Mouse (Mus musculus) limb, embryonic 12.5 days (tissue): ENCODE results near the gene Olfr412. TPM values are rescaled to one million over a fixed set of nuclear protein-coding genes. Genes with fewer than 3 reads are reported as not detected.
A peak's percentile ranks its signal among the peaks of the same experiment; 100 is the strongest.

Experiments
- ATAC-seq: fragments of 200-750 bp; cut with Nextera tagmentation; 2 replicates; pipeline ENCODE4 v1.8.0; 2017; ENCODE audit warnings: low read depth, moderate TSS enrichment; ENCODE audit not compliant: insufficient number of reproducible peaks, insufficient read depth, low FRiP score, low TSS enrichment
- H3K27ac ChIP-seq: fragments of 300-500 bp; sonication (generic); 2 replicates; pipeline ENCODE4 v1.5.1; 2016; ENCODE audit warnings: mild to moderate bottlenecking, moderate library complexity
- H3K27me3 ChIP-seq: fragments of 300-500 bp; sonication (generic); 2 replicates; pipeline ENCODE4 v1.6.1; 2016; ENCODE audit warnings: mild to moderate bottlenecking, moderate library complexity
- H3K36me3 ChIP-seq: fragments of 300-500 bp; sonication (generic); 2 replicates; pipeline ENCODE4 v1.6.1; 2016; ENCODE audit warnings: mild to moderate bottlenecking, moderate library complexity
- H3K4me1 ChIP-seq: fragments of 300-500 bp; sonication (generic); replicated peaks from 2 replicates; pipeline ENCODE4 v1.6.1; 2016
- H3K4me2 ChIP-seq: fragments of 300-500 bp; sonication (generic); 2 replicates; pipeline ENCODE4 v1.6.1; 2016; ENCODE audit warnings: mild to moderate bottlenecking, moderate library complexity
- H3K4me3 ChIP-seq: fragments of 300-500 bp; sonication (generic); replicated peaks from 2 replicates; pipeline ENCODE4 v1.5.1; 2016; ENCODE audit warnings: mild to moderate bottlenecking
- H3K9ac ChIP-seq: fragments of 300-500 bp; sonication (generic); replicated peaks from 2 replicates; pipeline ENCODE4 v1.6.1; 2016; ENCODE audit warnings: mild to moderate bottlenecking, moderate library complexity
- H3K9me3 ChIP-seq: fragments of 300-500 bp; sonication (generic); 2 replicates; pipeline ENCODE4 v1.6.1; 2016; ENCODE audit warnings: mild to moderate bottlenecking, moderate library complexity
- WGBS: fragments of 180-500 bp; shearing (Covaris S2); methylation state at CpG from one replicate; pipeline ENCODE4 v1.1.7; 2016; 5-methylcytosine and 5-hydroxymethylcytosine counted together
- polyA plus RNA-seq: library from polyadenylated mRNA; unstranded; fragments of >200 nt; fragmentation: Nextera tagmentation; extraction: Ambion mirVana; gene quantifications from 2 replicates; pipeline ENCODE4 v1.2.1, GENCODE M21; 2016

The Olfr412 gene
- polyA plus RNA-seq, 1 experiment from 2014 or later, result not detected

DNA sequence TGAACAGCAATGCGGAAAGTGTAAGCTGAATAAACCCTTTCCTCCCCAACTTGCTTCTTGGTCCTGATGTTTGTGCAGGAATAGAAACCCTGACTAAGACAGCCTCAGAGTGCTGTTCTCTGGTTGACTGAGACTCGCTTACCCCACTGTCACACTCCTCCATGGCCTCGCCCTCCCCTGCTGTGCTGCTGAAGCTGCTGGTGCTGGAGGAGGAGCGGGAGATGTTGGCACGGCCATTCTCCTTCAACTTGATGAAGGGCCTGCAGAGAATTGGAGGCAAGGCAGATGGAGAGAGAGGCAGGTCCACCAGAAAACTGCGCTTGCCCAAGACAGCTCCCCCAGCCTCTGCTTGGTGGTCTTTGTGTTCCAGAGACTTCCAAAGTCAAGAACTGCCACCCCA, 31.0 kb downstream of the Olfr412 start:
- Histone ChIP-seq H3K36me3 (no peaks in the 10 kb centered on the region), H3K4me3 (no peak overlapping the region), H3K9me3 (no peaks in the 10 kb centered on the region), H3K27me3 (no peaks in the 10 kb centered on the region), H3K27ac (no peak overlapping the region), H3K4me1 (no peaks in the 10 kb centered on the region), H3K9ac (no peak overlapping the region), H3K4me2 (no peak overlapping the region)
- WGBS, result 72% methylated on average over 6 of the region's 6 CpGs
- ATAC-seq, result no peak

DNA sequence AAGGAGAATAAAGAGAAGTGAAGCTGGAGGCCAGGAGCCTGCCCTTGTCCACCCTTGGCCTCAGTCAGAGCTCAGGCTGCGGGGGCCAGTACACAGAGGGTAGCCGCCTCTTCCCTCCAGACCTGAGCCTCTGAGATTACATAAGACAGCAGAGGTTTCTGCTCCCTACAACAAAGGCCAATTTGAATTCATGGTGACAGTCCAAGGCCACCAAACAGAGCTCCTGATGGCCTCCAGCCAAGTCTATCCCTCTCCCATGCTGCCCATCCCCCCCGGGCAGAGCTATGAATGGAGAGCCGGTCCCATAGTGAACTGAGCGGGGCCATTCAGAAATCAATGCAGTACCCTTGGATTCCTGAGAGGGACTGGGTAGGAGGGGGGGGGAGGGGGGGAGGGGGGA, 31.6 kb downstream of the Olfr412 start:
- WGBS, result 89% methylated on average over 5 of the region's 5 CpGs
- ATAC-seq, result 0 out of 2 replicates have a peak, but pooled peaks have one; percentile 46

DNA sequence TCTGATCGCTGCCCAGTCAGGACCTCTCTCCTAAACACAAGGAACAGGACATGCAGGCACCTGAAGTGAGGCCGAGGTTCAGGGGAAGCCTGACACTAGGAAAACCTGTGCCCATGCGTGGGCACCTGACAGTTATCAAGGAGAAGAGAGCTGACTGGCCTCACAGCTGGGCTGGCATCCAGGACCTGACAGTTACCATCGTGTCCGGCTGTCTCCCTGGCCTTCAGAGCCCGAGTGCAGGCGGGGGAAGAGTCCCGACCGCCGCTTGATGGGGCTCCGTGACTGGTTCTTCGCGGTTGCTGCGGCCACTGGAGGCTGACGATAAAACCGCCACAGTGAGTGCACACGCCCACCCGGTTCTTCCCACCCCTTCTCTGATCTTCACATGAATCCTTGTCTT, 33.7 kb downstream of the Olfr412 start:
- WGBS, result 83% methylated on average over 18 of the region's 18 CpGs
- 0 out of 2 replicates have a peak, but pooled peaks cover 3% of the 10 kb centered on the region for H3K27me3 ChIP-seq
- no peaks in the 10 kb centered on the region for H3K9me3 ChIP-seq
- no peak for ATAC-seq
- H3K4me2 ChIP-seq, result no peak overlapping the region
- no peak overlapping the region for H3K27ac ChIP-seq
- H3K9ac ChIP-seq, result no peak overlapping the region
- no peaks in the 10 kb centered on the region for H3K36me3 ChIP-seq
- H3K4me3 ChIP-seq, result no peak overlapping the region
- H3K4me1 ChIP-seq, result no peaks in the 10 kb centered on the region

More for the DNA sequence above, 31.6 kb downstream of the Olfr412 start:
- H3K27me3 ChIP-seq, result no peaks in the 10 kb centered on the region
- H3K27ac ChIP-seq, result no peak overlapping the region
- no peaks in the 10 kb centered on the region for H3K36me3 ChIP-seq
- H3K4me3 ChIP-seq, result no peak overlapping the region
- no peak overlapping the region for H3K9ac ChIP-seq
- H3K9me3 ChIP-seq, result no peaks in the 10 kb centered on the region
- H3K4me1 ChIP-seq, result no peaks in the 10 kb centered on the region
- no peak overlapping the region for H3K4me2 ChIP-seq

DNA sequence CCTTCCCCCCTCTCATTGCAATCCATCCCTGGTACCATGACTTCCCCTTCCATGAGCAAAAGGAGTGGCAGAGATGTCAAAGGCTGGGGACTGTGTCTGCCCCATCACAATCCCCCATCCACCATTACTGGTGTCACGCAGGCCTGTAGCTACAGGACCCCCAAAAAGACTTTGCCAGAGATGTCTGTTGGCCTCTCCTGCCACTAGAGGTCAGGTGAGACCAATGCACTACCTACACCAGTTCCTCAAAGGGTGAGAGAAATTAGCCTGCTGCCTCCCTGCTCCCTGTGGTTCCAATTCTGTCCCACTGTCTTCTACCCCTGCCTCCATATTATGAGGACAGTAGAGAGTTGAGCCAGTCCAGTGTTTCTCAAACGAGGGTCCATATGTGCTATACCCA, 40.3 kb downstream of the Olfr412 start:
- Histone ChIP-seq H3K9me3 (no peaks in the 10 kb centered on the region), H3K4me3 (no peak overlapping the region), H3K27me3 (0 out of 2 replicates have a peak, but pooled peaks cover 5% of the 10 kb centered on the region), H3K27ac (no peak overlapping the region), H3K4me2 (no peak overlapping the region), H3K36me3 (no peaks in the 10 kb centered on the region), H3K4me1 (no peaks in the 10 kb centered on the region), H3K9ac (no peak overlapping the region; the same call in 1 of the 2 replicates)
- no peak for ATAC-seq
- WGBS, result 39% methylated on average over 2 of the region's 2 CpGs

DNA sequence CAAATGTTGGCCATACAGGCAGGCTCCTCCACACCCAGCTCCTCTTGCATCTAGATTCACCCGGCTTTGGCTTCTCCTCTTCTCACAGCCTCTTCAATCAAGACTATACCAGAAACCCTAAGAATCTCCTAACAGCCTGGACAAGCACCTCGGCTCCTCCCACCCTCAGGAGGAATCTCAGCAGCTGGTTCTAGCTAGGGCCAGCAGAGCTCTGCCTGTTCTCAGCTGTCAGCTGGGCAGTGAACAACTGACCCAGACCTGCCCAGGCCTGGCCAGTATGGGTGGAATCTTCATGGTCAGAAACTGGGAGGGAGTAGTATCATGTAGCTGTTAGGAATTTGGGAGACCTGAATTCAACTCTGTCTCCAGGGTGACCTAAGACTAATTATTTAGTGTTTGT, 42.3 kb downstream of the Olfr412 start:
- Histone ChIP-seq H3K27me3 (0 out of 2 replicates have a peak, but pooled peaks cover 5% of the 10 kb centered on the region), H3K4me2 (no peak overlapping the region), H3K9me3 (no peaks in the 10 kb centered on the region), H3K27ac (no peak overlapping the region), H3K4me3 (no peak overlapping the region), H3K36me3 (no peaks in the 10 kb centered on the region), H3K9ac (no peak overlapping the region), H3K4me1 (peaks cover 13% of the 10 kb centered on the region)
- ATAC-seq, result no peak
- WGBS, result 32% methylated on average over 2 of the region's 2 CpGs

DNA sequence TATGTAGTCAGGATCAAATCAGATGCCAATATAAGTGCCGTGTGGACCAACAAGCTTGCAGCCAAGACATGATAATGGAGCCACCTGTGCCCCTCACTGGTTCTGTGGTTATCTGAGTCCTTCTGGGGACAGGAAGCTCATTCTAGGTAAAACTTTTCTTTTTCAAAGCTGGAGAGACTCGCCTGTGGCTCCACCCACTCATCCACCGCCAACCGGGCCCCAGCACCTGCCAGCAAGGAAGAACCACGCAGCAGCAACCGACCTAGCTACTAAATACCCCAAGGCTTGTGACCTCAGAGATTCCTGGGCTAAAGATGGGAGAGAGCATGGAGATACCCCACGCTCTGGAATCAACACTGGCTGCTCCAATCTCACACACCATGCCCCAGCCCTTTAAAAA, 43.3 kb downstream of the Olfr412 start:
- H3K4me2 ChIP-seq, result no peak overlapping the region
- H3K27me3 ChIP-seq, result 0 out of 2 replicates have a peak, but pooled peaks cover 5% of the 10 kb centered on the region
- H3K9me3 ChIP-seq, result no peaks in the 10 kb centered on the region
- peaks cover 22% of the 10 kb centered on the region for H3K4me1 ChIP-seq
- H3K4me3 ChIP-seq, result no peak overlapping the region
- WGBS, result 70% methylated on average over 7 of the region's 7 CpGs
- ATAC-seq, result no peak
- H3K9ac ChIP-seq, result no peak overlapping the region
- H3K27ac ChIP-seq, result no peak overlapping the region
- H3K36me3 ChIP-seq, result no peaks in the 10 kb centered on the region

DNA sequence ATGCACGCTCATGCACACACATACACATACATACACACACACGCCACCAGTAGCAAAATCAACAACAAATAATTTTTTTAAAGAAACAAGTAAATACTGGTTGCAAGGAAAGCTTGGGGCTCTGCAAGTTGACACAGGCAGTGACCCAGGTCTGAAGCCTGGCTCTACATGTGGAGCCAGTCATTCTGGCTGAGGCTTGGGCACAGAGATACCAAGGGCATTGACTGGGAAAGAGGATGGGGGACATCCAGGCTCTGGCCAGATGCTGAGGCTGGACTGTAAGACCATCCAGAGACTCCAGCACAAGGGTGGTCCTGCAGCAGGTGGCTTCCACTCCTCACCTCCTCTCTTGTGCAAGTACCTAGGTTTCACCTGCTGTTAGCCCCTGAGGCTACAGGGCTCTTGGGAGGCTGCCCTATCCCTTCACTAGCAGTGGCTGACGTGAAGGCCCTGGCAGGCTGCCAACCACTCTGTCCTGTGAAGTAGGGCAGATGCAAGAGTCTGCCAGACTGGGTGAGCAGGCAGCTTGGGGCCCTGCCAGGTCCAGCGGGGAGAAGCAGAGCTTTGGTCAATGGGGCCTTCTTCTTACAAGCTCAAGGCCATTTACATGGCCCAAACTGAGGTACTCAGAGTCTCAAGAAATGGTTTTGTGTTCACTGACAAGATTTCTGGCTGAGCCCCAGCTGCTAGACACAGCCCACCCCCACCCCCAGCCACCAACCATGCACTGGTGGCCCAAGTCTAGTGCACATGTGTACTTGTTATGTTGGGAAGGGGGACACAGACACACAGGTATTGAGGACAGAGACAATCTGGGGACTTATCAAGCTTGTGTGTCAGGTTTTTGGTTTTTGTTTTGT, 46.9 kb downstream of the Olfr412 start:
- Histone ChIP-seq H3K9ac (no peak overlapping the region), H3K9me3 (no peaks in the 10 kb centered on the region), H3K27me3 (no peaks in the 10 kb centered on the region), H3K27ac (peak overlapping the region; percentile 59; the same call in 1 of the 2 replicates), H3K4me1 (peaks cover 27% of the 10 kb centered on the region), H3K4me3 (no peak overlapping the region), H3K4me2 (no peak overlapping the region), H3K36me3 (no peaks in the 10 kb centered on the region)
- 55% methylated on average over 4 of the region's 4 CpGs for WGBS
- peak; percentile 49; the same call in 1 of the 2 replicates for ATAC-seq

DNA sequence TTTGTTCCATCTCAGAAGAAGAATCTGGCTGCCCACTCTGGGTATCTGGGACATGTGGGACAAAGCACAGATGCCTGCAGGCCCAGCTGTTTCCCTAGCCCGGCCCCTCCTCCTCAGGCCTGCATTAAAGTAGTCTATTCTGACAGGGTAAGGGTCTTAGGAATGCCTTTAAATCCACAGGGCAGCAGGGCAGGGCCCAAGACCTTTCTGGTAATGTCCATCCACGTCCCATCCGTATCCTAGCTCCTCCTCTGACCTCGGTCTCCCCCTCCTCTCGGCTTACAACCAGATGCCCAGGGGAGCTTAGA, 47.5 kb downstream of the Olfr412 start:
- 35% methylated on average over 5 of the region's 5 CpGs for WGBS
- Histone ChIP-seq H3K4me2 (no peak overlapping the region), H3K36me3 (no peaks in the 10 kb centered on the region), H3K4me3 (no peak overlapping the region), H3K27me3 (no peaks in the 10 kb centered on the region), H3K4me1 (peaks cover 27% of the 10 kb centered on the region), H3K27ac (peak overlapping the region; percentile 59), H3K9me3 (no peaks in the 10 kb centered on the region), H3K9ac (no peak overlapping the region)
- ATAC-seq, result 0 out of 2 replicates have a peak, but pooled peaks have one; percentile 9

DNA sequence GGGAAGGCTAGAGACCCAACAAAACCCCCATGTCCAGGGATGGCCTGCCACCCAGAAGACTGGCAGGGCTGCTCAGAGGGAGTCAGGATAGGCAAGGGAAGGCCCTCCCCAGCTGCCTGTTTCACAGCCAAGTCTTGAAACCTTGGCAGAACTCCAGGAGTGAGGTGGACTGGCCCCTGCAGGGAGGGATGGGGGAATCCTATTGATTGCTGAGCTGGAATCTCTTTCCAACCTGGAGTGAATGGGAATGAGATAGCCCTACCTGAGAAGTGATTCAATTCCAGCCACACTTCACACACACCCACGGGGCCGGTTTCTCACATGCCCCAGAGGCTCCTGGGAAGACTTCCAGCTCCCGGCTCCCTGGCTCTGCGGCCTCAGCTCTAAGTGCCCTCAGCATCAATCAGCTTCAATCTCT, 47.9 kb downstream of the Olfr412 start:
- Histone ChIP-seq H3K4me2 (no peak overlapping the region), H3K4me1 (peaks cover 27% of the 10 kb centered on the region), H3K27ac (peak overlapping the region; percentile 59), H3K4me3 (no peak overlapping the region), H3K36me3 (no peaks in the 10 kb centered on the region), H3K9me3 (no peaks in the 10 kb centered on the region), H3K9ac (no peak overlapping the region), H3K27me3 (no peaks in the 10 kb centered on the region)
- ATAC-seq, result no peak
- WGBS, result 65% methylated on average over 4 of the region's 4 CpGs

DNA sequence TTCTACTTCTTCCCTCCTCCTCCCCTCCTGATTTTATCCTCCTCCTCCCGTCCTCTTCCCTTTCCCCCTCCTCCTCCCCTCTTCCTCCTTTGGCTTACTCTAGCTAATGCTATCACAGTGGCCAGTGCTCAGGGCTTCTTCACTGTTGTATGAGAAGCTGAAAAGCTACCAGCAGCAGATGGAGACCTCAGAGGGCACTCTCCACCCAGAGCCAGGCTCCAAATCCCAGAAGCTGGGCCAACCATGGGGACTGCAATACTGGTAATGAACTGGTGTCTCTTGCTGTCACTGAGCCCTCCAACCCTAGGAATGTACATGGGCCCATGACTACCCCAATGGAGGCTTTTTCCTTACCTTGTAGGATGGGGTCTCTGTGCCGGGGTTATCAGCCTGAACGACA, 50.1 kb downstream of the Olfr412 start:
- H3K36me3 ChIP-seq, result no peaks in the 10 kb centered on the region
- H3K27me3 ChIP-seq, result no peaks in the 10 kb centered on the region
- 67% methylated on average over 3 of the region's 3 CpGs for WGBS
- H3K4me2 ChIP-seq, result no peak overlapping the region
- no peak for ATAC-seq
- H3K9ac ChIP-seq, result no peak overlapping the region
- H3K4me1 ChIP-seq, result peaks cover 27% of the 10 kb centered on the region
- no peak overlapping the region for H3K4me3 ChIP-seq
- H3K9me3 ChIP-seq, result no peaks in the 10 kb centered on the region
- H3K27ac ChIP-seq, result no peak overlapping the region

DNA sequence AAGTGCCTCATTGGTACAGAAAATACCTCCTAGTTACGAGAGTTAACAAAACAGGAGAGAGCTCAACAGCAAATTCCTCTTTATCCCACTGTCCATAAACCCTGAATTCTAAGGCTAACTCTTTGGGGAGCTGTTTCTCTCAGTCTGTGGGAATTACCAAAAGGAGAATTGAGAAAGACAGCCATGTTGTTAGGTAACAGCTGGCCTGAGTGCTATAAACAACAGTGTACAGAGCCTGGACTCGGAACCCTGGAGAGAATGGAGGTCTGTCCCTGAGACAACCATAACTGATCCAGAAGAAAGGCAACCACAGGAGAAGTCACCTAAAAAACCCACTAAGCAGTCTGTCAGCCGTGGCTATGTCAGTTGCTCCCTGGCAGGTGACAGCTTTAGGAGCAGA, 50.6 kb downstream of the Olfr412 start:
- peaks cover 27% of the 10 kb centered on the region for H3K4me1 ChIP-seq
- H3K9ac ChIP-seq, result no peak overlapping the region
- H3K27me3 ChIP-seq, result no peaks in the 10 kb centered on the region
- no peak overlapping the region for H3K4me3 ChIP-seq
- no peaks in the 10 kb centered on the region for H3K36me3 ChIP-seq
- no peak overlapping the region for H3K4me2 ChIP-seq
- H3K27ac ChIP-seq, result no peak overlapping the region
- WGBS, result 77% methylated on average over 3 of the region's 3 CpGs
- no peak for ATAC-seq
- no peaks in the 10 kb centered on the region for H3K9me3 ChIP-seq
